Comparison of ENCODE assay signal across 22 mouse cellular contexts in the genomic region with DNA sequence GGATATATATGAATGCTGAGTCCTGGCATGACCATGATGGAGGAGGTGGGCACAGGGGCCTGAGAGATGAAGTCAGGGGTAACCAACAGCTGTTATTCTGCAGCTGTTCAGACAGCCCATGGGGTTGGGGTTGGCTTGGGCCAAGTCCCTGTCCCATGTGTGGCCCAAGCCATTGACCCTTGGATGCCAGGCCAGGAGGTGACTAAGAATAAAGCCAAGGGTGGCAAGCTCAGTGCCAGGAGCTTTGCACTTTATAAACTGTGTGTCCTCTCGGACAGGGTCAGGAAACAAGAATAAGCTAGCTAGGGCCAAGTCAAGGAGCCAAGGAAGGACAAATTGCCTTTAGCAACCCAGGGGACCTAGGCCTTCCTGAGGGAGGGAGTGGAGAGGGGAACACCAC. TPM values are rescaled to one million over a fixed set of nuclear protein-coding genes. Genes with fewer than 3 reads are reported as not detected.
A peak's percentile ranks its signal among the peaks of the same experiment; 100 is the strongest.
DNase-seq lines count a peak whose midpoint lies in the region; ATAC-seq and TF ChIP-seq lines count a peak whose summit lies in the region.
"Had no signal": no experiment of that assay in that cellular context is flagged by ENCODE, and none has a peak within 500 bp of the region (broad histone marks: within the 10 kb centered on the region; RNA-seq: fewer than 3 reads in every experiment).

No protein-coding gene starts in this region.

- 80% methylated on average over 1 of the region's 1 CpGs for WGBS in kidney, adult 2 months
- 68% methylated on average over 1 of the region's 1 CpGs for WGBS in kidney, embryonic 14.5 days

- H3K4me3 ChIP-seq in kidney, adult 2 months (ENCODE audit: insufficient read depth, low read depth, low read length): no peak overlapping the region
- no peak overlapping the region for H3K4me3 ChIP-seq in kidney, embryonic 14.5 days (ENCODE audit: low read length)
- H3K4me3 ChIP-seq in brown adipose tissue, adult 24 weeks (ENCODE audit: insufficient read depth, low read depth, low read length): no peak overlapping the region
- H3K4me3 ChIP-seq: embryonic facial prominence, embryonic 13.5 days; heart, embryonic 15.5 days had no signal

- no peaks in the 10 kb centered on the region for H3K27me3 ChIP-seq in kidney, adult 2 months (replicated peaks; ENCODE audit: control insufficient read depth, insufficient read depth, low read length)
- H3K27me3 ChIP-seq in kidney, embryonic 14.5 days (ENCODE audit: control insufficient read depth, insufficient read depth, low read length): peaks cover 4% of the 10 kb centered on the region; the same call in 1 of the 2 replicates

- peaks cover 6% of the 10 kb centered on the region; the same call in 1 of the 2 replicates for H3K4me1 ChIP-seq in kidney, adult 2 months (ENCODE audit: control insufficient read depth, insufficient read depth, low read length)
- 0 out of 2 replicates have a peak, but pooled peaks cover 5% of the 10 kb centered on the region for H3K4me1 ChIP-seq in kidney, embryonic 14.5 days (ENCODE audit: control insufficient read depth, insufficient read depth, low read length)
- H3K4me1 ChIP-seq in brown adipose tissue, adult 24 weeks (ENCODE audit: control insufficient read depth, insufficient read depth, insufficient read length, low read length): peaks cover 5% of the 10 kb centered on the region; the same call in 1 of the 2 replicates

- no peak overlapping the region for H3K27ac ChIP-seq in kidney, adult 2 months (ENCODE audit: insufficient read depth, low read depth, low read length)
- H3K27ac ChIP-seq in kidney, embryonic 14.5 days (ENCODE audit: low read depth, low read length): no peak overlapping the region
- H3K27ac ChIP-seq in brown adipose tissue, adult 24 weeks (replicated peaks; ENCODE audit: low read depth, low read length): peak overlapping the region; percentile 80
- H3K27ac ChIP-seq: embryonic facial prominence, embryonic 13.5 days; forebrain, embryonic 12.5 days; heart, embryonic 15.5 days; hindbrain, embryonic 10.5 days; hindbrain, embryonic 14.5 days had no signal

- TF ChIP-seq CTCF in kidney, adult 2 months (conservative IDR thresholded peaks at IDR 0.05; ENCODE audit: insufficient read depth, insufficient read length, low read depth, low read length): no peak

- H3K4me2 ChIP-seq in kidney, embryonic 14.5 days (replicated peaks; ENCODE audit: low read depth, low read length): no peak overlapping the region
- H3K4me2 ChIP-seq: forebrain, embryonic 12.5 days; heart, embryonic 11.5 days had no signal

- ATAC-seq in kidney, embryonic 14.5 days (ENCODE audit: low FRiP score, low TSS enrichment): no peak
- ATAC-seq: activated CD4-positive, CD25-positive, alpha-beta regulatory T cell, adult 4 months; forebrain, embryonic 16.5 days had no signal

- no peaks in the 10 kb centered on the region for H3K36me3 ChIP-seq in kidney, adult 2 months (ENCODE audit: control insufficient read depth, insufficient read depth, low read length)
- no peaks in the 10 kb centered on the region for H3K36me3 ChIP-seq in kidney, embryonic 14.5 days (ENCODE audit: control insufficient read depth, insufficient read depth, low read length)
- H3K36me3 ChIP-seq: embryonic facial prominence, embryonic 13.5 days; forebrain, embryonic 12.5 days; heart, embryonic 15.5 days; hindbrain, embryonic 10.5 days had no signal

- peak; percentile 61 for DNase-seq in adrenal gland, postnatal 10 days
- no peak for DNase-seq in adrenal gland, postnatal 4 days (ENCODE audit: low spot score in 2 of 2)
- DNase-seq in kidney, adult 2 months: peak; percentile 76
- peak; percentile 58 to 63 for DNase-seq in kidney, postnatal 36 days
- DNase-seq in kidney, postnatal 4 days: no peak
- no peak for DNase-seq in T-cell, adult 2 months (ENCODE audit: low spot score)
- DNase-seq: adrenal gland, postnatal 36 days; cerebellum, adult 11-12 months; cerebellum, adult 9-11 months; cerebellum, postnatal 36 days; gastrocnemius, postnatal 10 days; heart, adult 18-20 months had no signal

- TF ChIP-seq POLR2A in kidney, adult 2 months (IDR thresholded peaks at IDR 0.05; ENCODE audit: low read depth, low read length): no peak

- no peak overlapping the region for H3K9ac ChIP-seq in kidney, embryonic 14.5 days (ENCODE audit: low read depth, low read length)
- H3K9ac ChIP-seq: embryonic facial prominence, embryonic 13.5 days; forebrain, embryonic 12.5 days; heart, embryonic 15.5 days; hindbrain, embryonic 14.5 days had no signal

- H3K9me3 ChIP-seq in kidney, embryonic 14.5 days (ENCODE audit: control insufficient read depth, low read length): no peaks in the 10 kb centered on the region
- H3K9me3 ChIP-seq: embryonic facial prominence, embryonic 13.5 days; forebrain, embryonic 12.5 days; heart, embryonic 15.5 days; hindbrain, embryonic 10.5 days had no signal

RNA-seq across cellular contexts. Expression of a gene that starts 30.3 kb away (rescaled TPM):
- total RNA-seq in adrenal gland, postnatal 10 days (2021): 10 to 100 TPM; 41.2 to 76.8 TPM
- 10 to 100 TPM; 45.9 to 48.8 TPM for total RNA-seq in adrenal gland, postnatal 4 days (2021)
- 78.5 and 85.8 TPM in 2 replicates for polyA plus RNA-seq in kidney, adult 2 months (2012; rRNA removed)
- 37.4 and 46.2 TPM in 2 replicates for polyA plus RNA-seq in kidney, embryonic 14.5 days (2014; fragmentation: Nextera tagmentation; extraction: Ambion mirVana)
- polyA plus RNA-seq in brown adipose tissue, adult 24 weeks (2012; ENCODE audit: insufficient read depth, insufficient read length, missing spikeins): 29.2 and 73.9 TPM in 2 replicates

Comparison
In these comparisons a context has a peak if more than half of its experiments do, and no peak if none do; other contexts are left out.
1. DNase-seq: peak in adrenal gland, postnatal 10 days (single experiment), kidney, adult 2 months (single experiment) and kidney, postnatal 36 days (2 of 2); none in adrenal gland, postnatal 4 days (0 of 2), kidney, postnatal 4 days (0 of 2) and T-cell, adult 2 months (single experiment).